Mouse (Mus musculus) heart, postnatal 4 days (tissue): ENCODE results near the gene Kng1. TPM values are rescaled to one million over a fixed set of nuclear protein-coding genes. Genes with fewer than 3 reads are reported as not detected.
"Not testable (repeated sequence)": the region's sequence is repeated elsewhere in the genome, so short reads cannot be mapped to it uniquely, and the experiment has no call there.

Experiments
- DNase-seq: peaks from one replicate; pipeline ENCODE4 v3.0.0; 2021
- total RNA-seq, 2 experiments: library from RNA; stranded (reverse); gene quantifications; 2 replicates each; pipeline ENCODE4 v1.2.3; 2021

Gene Kng1
- total RNA-seq, 2 experiments from 2014 or later, result 0.18 to 0.45 TPM

GRCm38 (mm10) chr16:23094136-23094535 lies 36.5 kb downstream of the Kng1 start:
- DNase-seq, result no peak

GRCm38 (mm10) chr16:23095581-23095980 lies 37.9 kb downstream of the Kng1 start:
- not testable (repeated sequence) for DNase-seq

GRCm38 (mm10) chr16:23096886-23097285 lies 39.2 kb downstream of the Kng1 start:
- DNase-seq, result not testable (repeated sequence)

GRCm38 (mm10) chr16:23097290-23098104 lies 39.8 kb downstream of the Kng1 start:
- not testable (repeated sequence) for DNase-seq

- not testable (repeated sequence) for DNase-seq
These were observed 40.4 kb downstream of the Kng1 start for GRCm38 (mm10) chr16:23098105-23098452.

GRCm38 (mm10) chr16:23099632-23100031 lies 42.0 kb downstream of the Kng1 start:
- no peak for DNase-seq

- peak; percentile 61 for DNase-seq
These were observed 42.5 kb downstream of the Kng1 start for GRCm38 (mm10) chr16:23100099-23100575.

- peak; percentile 17 for DNase-seq
These were observed 42.9 kb downstream of the Kng1 start for GRCm38 (mm10) chr16:23100613-23101012.

GRCm38 (mm10) chr16:23102340-23103037 lies 44.8 kb downstream of the Kng1 start:
- DNase-seq, result no peak

- DNase-seq, result peak; percentile 46
These were observed 45.5 kb downstream of the Kng1 start for GRCm38 (mm10) chr16:23103038-23103745.

GRCm38 (mm10) chr16:23103841-23104240 lies 46.2 kb downstream of the Kng1 start:
- no peak for DNase-seq

GRCm38 (mm10) chr16:23106121-23106520 lies 48.5 kb downstream of the Kng1 start:
- DNase-seq, result no peak

- peak; percentile 94 for DNase-seq
These were observed 49.7 kb downstream of the Kng1 start, which contains the start of gene Eif4a2 for GRCm38 (mm10) chr16:23107231-23107942. Gene Eif4a2 (plus strand): TSS chr16:23107444.

- peak; percentile 89 for DNase-seq
These were observed 50.5 kb downstream of the Kng1 start for GRCm38 (mm10) chr16:23107946-23108759.

- no peak for DNase-seq
These were observed 51.3 kb downstream of the Kng1 start for GRCm38 (mm10) chr16:23108943-23109342.

GRCm38 (mm10) chr16:23109350-23110280 lies 52.0 kb downstream of the Kng1 start:
- DNase-seq, result no peak

GRCm38 (mm10) chr16:23112348-23112747 lies 54.7 kb downstream of the Kng1 start:
- DNase-seq, result no peak

GRCm38 (mm10) chr16:23112861-23113435 lies 55.3 kb downstream of the Kng1 start:
- DNase-seq, result no peak

- no peak for DNase-seq
These were observed 56.2 kb downstream of the Kng1 start for GRCm38 (mm10) chr16:23113903-23114302.
